Mouse (Mus musculus) stomach, postnatal 0 days (tissue): Measurements from ENCODE around the gene Tmem222. TPM values are rescaled to one million over a fixed set of nuclear protein-coding genes. Genes with fewer than 3 reads are reported as not detected.

Source experiments
- ATAC-seq: fragments of 200-750 bp; cut with Nextera tagmentation; 2 replicates; pipeline ENCODE4 v1.8.0; 2017; ENCODE audit not compliant: low FRiP score, low TSS enrichment
- DNase-seq: peaks from one replicate; pipeline ENCODE4 v3.0.0-alpha.2; 2016; ENCODE audit warnings: low spot score
- H3K27ac ChIP-seq: fragments of 300-500 bp; sonication (generic); replicated peaks from 2 replicates; pipeline ENCODE4 v1.5.1; 2014; ENCODE audit warnings: mild to moderate bottlenecking, control low read depth
- H3K27me3 ChIP-seq: fragments of 300-500 bp; sonication (generic); 2 replicates; pipeline ENCODE4 v1.6.1; 2014; ENCODE audit warnings: low read length; ENCODE audit not compliant: control insufficient read depth, insufficient read depth
- H3K36me3 ChIP-seq: fragments of 300-500 bp; sonication (generic); 2 replicates; pipeline ENCODE4 v1.6.1; 2014; ENCODE audit warnings: low read length, mixed read lengths; ENCODE audit not compliant: control insufficient read depth, insufficient read depth
- H3K4me1 ChIP-seq: fragments of 300-500 bp; sonication (generic); replicated peaks from 2 replicates; pipeline ENCODE4 v1.6.1; 2014; ENCODE audit warnings: antibody characterized with exemption; ENCODE audit not compliant: control insufficient read depth, insufficient read depth
- H3K4me2 ChIP-seq: fragments of 300-500 bp; sonication (generic); replicated peaks from 2 replicates; pipeline ENCODE4 v1.6.1; 2014; ENCODE audit warnings: low read depth, mild to moderate bottlenecking, control low read depth, moderate library complexity
- H3K4me3 ChIP-seq: fragments of 300-500 bp; sonication (generic); 2 replicates; pipeline ENCODE4 v1.5.1; 2014; ENCODE audit warnings: low read depth, low read length, control low read depth
- H3K9ac ChIP-seq: fragments of 300-500 bp; sonication (generic); 2 replicates; pipeline ENCODE4 v1.6.1; 2014; ENCODE audit warnings: mild to moderate bottlenecking, low read length, control low read depth, mixed read lengths
- H3K9me3 ChIP-seq: fragments of 300-500 bp; sonication (generic); 2 replicates; pipeline ENCODE4 v1.6.1; 2016; ENCODE audit warnings: low read length; ENCODE audit not compliant: control insufficient read depth
- CTCF ChIP-seq: IDR thresholded peaks from 2 replicates; pipeline ENCODE4 v1.5.1; 2016; ENCODE audit warnings: antibody characterized with exemption, low read depth, mild to moderate bottlenecking, moderate library complexity
- EP300 ChIP-seq: optimal IDR thresholded peaks from 2 replicates; pipeline ENCODE3; 2016; ENCODE audit warnings: antibody characterized with exemption
- WGBS: fragments of 180-500 bp; shearing (Covaris S2); extraction: QIAGEN DNeasy Blood & Tissue Kit; methylation state at CpG from one replicate; pipeline ENCODE4 v1.1.7; 2014; 5-methylcytosine and 5-hydroxymethylcytosine counted together
- polyA plus RNA-seq: library from polyadenylated mRNA; unstranded; fragments of >200 nt; fragmentation: Nextera tagmentation; extraction: Ambion mirVana; gene quantifications from 2 replicates; pipeline ENCODE4 v1.2.1, GENCODE M21; 2015

Gene Tmem222
- polyA plus RNA-seq, 1 experiment from 2014 or later: 51.4 TPM

DNA sequence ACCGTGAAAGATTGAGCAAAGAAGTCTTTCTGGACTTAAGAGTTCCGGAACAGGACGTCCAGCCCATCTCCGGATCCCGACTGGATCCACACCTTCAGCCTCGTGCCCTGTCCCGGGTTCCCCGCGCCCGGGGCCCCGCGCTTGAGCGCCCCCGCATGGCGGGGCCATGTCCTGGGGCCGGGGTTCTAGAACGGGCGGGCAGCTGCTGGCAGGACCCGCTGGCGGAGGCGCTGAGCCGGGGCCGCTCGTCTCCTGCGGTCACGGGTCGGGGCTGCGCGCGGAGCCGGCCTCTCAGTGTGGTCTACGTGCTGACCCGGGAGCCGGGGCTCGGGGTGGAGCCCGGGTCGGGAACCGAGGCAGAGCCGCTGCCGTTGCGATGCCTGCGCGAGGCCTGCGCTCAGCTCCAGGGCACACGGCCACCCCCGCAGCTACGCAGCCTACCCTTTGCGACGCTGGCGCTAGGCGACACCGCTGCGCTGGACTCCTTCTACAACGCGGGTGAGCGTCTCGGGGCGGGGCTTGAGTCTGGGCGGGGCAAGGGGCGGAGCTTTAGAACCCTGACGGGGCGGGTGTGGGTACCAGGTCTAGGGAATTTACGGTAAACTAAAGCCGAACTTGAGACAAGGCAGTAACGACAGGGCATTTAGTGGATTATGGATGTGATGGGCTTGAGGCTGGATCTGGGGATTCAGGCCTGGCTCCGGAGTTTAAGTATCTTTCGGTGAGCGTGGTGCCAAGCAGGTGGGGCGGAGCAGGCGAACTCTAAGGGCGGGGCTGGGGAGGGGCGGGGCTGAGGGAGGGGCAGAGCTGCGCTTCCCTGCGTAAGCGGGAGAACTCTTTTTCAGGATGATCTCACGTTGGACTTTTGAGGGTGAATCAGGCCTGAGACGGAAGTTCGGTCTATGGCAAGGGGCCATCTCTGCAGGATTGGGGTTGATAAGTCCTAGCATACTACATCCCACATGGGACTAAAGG, 36.4 kb downstream of the Tmem222 start:
- TF ChIP-seq EP300: no peak
- TF ChIP-seq CTCF: peak; percentile 46
- DNase-seq (peak; percentile 91), ATAC-seq (peak; percentile 89)
- Histone ChIP-seq H3K36me3 (no peaks in the 10 kb centered on the region), H3K9ac (peak overlapping the region; percentile 83), H3K27me3 (no peaks in the 10 kb centered on the region), H3K27ac (peak overlapping the region; percentile 93), H3K4me3 (peak overlapping the region; percentile 69), H3K4me1 (no peaks in the 10 kb centered on the region), H3K4me2 (peak overlapping the region; percentile 97), H3K9me3 (no peaks in the 10 kb centered on the region)
- WGBS: under 1% methylated on average over 63 of the region's 78 CpGs

DNA sequence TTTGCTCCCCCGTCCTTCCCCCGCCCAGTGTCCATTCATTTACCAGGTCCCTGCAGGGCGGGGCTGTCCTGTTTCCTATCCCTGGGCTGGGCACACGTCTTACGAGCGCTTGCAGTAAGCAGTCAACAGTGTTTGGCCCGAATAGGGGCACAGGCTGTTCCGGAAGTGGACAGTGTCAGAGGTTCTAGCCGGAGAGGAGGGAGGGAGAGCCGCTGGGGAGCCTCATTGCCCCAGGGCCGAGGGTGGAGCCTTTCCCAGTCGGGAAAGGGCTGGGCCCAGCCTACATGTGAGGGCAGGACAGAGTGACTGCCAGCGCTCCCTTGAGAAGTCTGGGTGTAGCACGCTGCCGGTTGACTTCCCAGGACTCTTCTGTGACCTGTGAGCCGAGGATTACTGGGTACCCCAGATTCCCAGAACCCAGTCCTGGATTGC, 37.1 kb downstream of the Tmem222 start, which contains the start of gene Map3k6:
TSS of gene Map3k6 (plus strand) at position 329 of the 432 bp plus-strand sequence.
- DNase-seq (peak; percentile 76), ATAC-seq (peak; percentile 75)
- Histone ChIP-seq H3K4me1 (no peaks in the 10 kb centered on the region), H3K4me2 (peak within 1 kb of the TSS; percentile 97), H3K27me3 (no peaks in the 10 kb centered on the region), H3K4me3 (peak within 1 kb of the TSS; percentile 69), H3K27ac (peak within 1 kb of the TSS; percentile 93), H3K9ac (peak within 1 kb of the TSS; percentile 83), H3K9me3 (no peaks in the 10 kb centered on the region), H3K36me3 (no peaks in the 10 kb centered on the region)
- 8% methylated on average over 16 of the region's 16 CpGs for WGBS
- TF ChIP-seq CTCF (no peak), EP300 (peak; percentile 81)

DNA sequence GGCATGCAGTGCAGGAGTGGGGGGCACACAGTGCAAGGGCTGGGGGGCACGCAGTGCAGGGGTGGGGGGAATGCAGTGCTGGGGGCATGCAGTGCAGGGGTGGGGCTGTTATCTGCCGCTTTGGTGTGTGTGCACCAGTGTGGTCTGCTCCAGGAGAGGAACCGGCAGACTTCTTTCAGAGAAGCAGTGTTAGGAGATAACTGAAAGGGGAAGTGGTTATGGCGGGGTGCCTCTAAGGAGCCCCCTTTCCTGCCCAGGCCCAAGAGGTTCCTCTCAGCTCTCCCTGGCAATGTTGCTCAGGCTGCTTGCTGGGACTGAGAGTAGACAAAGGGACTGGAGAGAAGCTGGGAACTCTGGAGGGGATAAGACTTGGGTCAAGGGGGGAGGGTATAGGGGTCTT, 39.7 kb downstream of the Tmem222 start:
- Histone ChIP-seq H3K4me3 (no peak overlapping the region), H3K9ac (no peak overlapping the region), H3K27me3 (no peaks in the 10 kb centered on the region), H3K4me2 (no peak overlapping the region), H3K36me3 (no peaks in the 10 kb centered on the region), H3K9me3 (no peaks in the 10 kb centered on the region), H3K4me1 (no peaks in the 10 kb centered on the region), H3K27ac (no peak overlapping the region)
- DNase-seq (no peak), ATAC-seq (no peak)
- 67% methylated on average over 1 of the region's 4 CpGs for WGBS
- TF ChIP-seq EP300 (no peak), CTCF (no peak)

DNA sequence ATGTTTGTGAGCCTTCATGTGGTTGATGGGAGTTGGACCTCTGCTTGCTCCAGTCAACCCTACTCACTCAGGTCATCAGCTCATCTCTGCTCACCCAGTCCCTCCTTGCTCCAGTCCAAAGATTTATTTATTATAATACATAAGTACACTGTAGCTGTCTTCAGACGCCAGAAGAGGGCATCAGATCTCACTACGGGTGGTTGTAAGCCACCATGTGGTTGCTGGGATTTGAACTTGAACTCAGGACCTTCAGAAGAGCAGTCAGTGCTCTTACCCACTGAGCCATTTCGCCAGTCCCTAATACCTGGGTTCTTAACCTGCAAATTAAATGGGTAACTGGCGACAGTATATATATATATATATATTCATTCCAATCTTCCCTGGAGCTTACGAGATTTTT, 42.2 kb downstream of the Tmem222 start:
- Histone ChIP-seq H3K9ac (no peak overlapping the region), H3K9me3 (no peaks in the 10 kb centered on the region), H3K27me3 (no peaks in the 10 kb centered on the region), H3K36me3 (no peaks in the 10 kb centered on the region), H3K4me1 (no peaks in the 10 kb centered on the region), H3K27ac (no peak overlapping the region), H3K4me2 (no peak overlapping the region), H3K4me3 (no peak overlapping the region)
- DNase-seq (no peak), ATAC-seq (no peak)
- 77% methylated on average over 5 of the region's 5 CpGs for WGBS
- TF ChIP-seq EP300: no peak
- peak; percentile 28; the same call in 1 of the 2 replicates for TF ChIP-seq CTCF

DNA sequence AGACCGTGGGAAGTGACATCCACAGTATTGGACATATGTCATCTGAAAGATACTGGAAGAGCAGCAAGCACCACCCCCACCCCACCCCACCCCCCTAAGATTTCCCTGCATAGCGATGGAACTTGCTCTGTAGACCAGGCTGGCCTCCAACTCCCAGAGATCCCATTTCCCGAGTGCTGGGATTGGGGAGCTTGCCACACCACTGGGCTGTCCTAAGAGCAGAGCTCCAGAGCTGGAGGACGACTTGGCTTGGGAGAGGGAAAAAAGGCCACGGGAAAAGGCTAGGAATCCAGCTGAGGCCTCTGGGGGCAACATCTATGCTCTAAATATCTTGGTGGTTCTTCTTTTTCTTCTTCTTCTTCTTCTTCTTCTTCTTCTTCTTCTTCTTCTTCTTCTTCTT, 42.8 kb downstream of the Tmem222 start:
- Histone ChIP-seq H3K9me3 (no peaks in the 10 kb centered on the region), H3K4me2 (no peak overlapping the region), H3K27me3 (no peaks in the 10 kb centered on the region), H3K4me1 (no peaks in the 10 kb centered on the region), H3K36me3 (no peaks in the 10 kb centered on the region), H3K4me3 (no peak overlapping the region), H3K9ac (no peak overlapping the region), H3K27ac (no peak overlapping the region)
- 52% methylated on average over 5 of the region's 5 CpGs for WGBS
- no peak for TF ChIP-seq CTCF
- TF ChIP-seq EP300: no peak
- DNase-seq (no peak), ATAC-seq (no peak)

DNA sequence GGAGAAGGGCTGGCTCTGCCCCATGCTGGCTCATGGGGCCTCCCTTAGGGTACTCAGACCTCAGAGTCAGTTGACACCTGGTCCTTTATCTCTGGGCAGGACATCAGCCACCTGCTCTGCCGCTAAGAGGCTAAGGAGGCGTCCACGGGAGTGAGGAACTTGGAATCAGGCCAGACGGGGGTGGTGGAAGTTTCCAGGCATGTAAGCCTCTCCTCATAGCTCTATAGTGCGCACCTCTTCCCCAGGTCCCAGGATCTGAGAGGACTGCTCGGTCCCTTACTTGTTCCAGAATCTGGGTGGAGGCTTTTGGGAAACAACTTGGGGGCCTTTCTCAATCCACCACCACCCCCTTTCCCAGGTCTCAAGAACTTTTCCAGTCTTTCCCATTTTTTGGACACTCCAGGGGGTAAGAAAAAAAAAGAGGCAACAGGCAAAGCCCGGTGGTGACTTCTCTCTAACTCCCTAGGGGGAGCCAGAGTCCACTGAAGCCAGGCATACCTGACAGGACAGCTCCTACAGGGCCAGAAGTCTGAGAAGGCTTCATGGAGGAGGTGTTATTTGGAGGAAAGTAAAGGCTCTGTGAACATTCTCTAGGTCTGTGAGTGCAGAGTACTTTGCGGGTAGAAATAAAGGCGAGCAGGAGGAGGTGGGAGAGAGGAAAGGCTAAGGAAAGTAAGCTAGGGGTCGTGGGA, 44.2 kb downstream of the Tmem222 start:
- peak; percentile 59 for DNase-seq
- WGBS: 27% methylated on average over 10 of the region's 10 CpGs
- Histone ChIP-seq H3K9ac (no peak overlapping the region), H3K4me3 (no peak overlapping the region), H3K4me2 (no peak overlapping the region), H3K4me1 (no peaks in the 10 kb centered on the region), H3K9me3 (no peaks in the 10 kb centered on the region), H3K27ac (no peak overlapping the region), H3K36me3 (no peaks in the 10 kb centered on the region), H3K27me3 (no peaks in the 10 kb centered on the region)
- TF ChIP-seq CTCF: peak; percentile 81
- no peak for TF ChIP-seq EP300
- ATAC-seq: no peak
